Mouse (Mus musculus) naive thymus-derived CD4-positive, alpha-beta T cell, adult 2 months (primary cell): ENCODE results near the gene Cd244a.

ENCODE experiments used
- DNase-seq: peaks from one replicate; pipeline ENCODE4 v3.0.0-alpha.2; 2011; ENCODE audit warnings: low read depth

The Cd244a gene

DNA sequence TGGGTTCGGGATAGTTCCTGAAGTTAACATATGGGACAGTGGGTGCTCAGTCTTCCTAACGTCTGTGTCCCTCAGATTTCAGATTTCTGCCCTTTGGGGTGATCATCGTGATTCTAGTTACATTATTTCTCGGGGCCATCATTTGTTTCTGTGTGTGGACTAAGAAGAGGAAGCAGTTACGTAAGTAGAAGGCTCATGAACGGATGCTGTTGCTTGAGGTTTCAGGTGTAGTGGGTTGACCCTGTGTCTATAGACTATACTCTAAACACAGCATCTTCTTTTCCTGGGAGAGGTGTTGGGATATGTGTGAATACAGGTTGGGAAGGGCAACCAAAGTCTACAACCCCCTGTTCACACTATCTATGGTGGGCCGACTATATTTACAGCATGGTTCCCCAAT is 18.2 kb downstream of the Cd244a start:
- DNase-seq, result no peak

- no peak for DNase-seq
Observed at GRCm38 (mm10) chr1:171584584-171584983, 25.6 kb downstream of the Cd244a start.

- DNase-seq, result no peak
Observed at GRCm38 (mm10) chr1:171604686-171605085, 45.7 kb downstream of the Cd244a start.

- peak; percentile 52 for DNase-seq
Observed at GRCm38 (mm10) chr1:171606656-171607055, 47.7 kb downstream of the Cd244a start.

DNA sequence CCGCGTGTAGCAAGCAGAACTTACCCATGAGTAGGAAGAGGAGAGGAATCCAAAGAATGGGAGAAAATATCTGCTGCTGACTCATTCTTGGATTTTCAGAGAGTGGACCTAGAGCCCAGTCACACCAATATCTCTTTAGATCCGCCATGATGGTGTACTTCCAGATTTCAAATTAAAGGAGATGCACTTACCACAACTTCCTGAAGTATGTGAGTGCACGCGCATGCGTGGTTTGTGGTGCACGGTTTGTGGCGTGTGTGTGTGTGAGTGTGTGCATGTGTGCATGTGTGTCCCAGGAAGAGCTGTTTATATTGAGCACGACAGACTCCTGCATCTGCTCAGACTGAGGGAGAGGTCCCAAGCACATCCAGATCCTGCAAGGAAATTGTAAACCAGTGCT is 48.2 kb downstream of the Cd244a start, which contains the start of gene Ly9:
Gene Ly9, minus strand, starts transcription at position 235 of the 400 bp plus-strand sequence.
- DNase-seq, result peak; percentile 92

DNA sequence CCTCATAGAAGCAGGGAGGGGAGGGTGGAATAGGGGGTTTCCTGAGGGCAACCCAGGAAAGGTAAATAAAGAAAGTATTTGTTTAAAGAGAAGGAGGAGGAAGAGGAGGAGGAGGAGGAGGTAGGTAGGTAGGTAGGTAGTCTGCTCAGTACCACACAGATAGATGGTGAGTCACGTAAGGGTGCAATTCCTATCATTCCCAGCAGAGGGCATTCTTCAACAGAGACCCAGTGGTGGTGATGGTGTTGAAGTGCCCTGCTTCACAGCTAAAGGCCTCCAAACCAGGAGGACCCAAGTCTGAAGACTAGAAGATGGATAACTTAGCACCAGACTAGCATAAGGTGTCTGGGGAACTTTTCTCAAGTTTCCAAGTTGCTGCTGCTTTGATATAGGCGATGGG is 51.0 kb downstream of the Cd244a start:
- DNase-seq, result peak; percentile 70

GRCm38 (mm10) chr1:171610781-171611180 is 51.8 kb downstream of the Cd244a start:
- peak; percentile 67 for DNase-seq

GRCm38 (mm10) chr1:171613962-171614361 is 55.0 kb downstream of the Cd244a start:
- peak; percentile 70 for DNase-seq

DNA sequence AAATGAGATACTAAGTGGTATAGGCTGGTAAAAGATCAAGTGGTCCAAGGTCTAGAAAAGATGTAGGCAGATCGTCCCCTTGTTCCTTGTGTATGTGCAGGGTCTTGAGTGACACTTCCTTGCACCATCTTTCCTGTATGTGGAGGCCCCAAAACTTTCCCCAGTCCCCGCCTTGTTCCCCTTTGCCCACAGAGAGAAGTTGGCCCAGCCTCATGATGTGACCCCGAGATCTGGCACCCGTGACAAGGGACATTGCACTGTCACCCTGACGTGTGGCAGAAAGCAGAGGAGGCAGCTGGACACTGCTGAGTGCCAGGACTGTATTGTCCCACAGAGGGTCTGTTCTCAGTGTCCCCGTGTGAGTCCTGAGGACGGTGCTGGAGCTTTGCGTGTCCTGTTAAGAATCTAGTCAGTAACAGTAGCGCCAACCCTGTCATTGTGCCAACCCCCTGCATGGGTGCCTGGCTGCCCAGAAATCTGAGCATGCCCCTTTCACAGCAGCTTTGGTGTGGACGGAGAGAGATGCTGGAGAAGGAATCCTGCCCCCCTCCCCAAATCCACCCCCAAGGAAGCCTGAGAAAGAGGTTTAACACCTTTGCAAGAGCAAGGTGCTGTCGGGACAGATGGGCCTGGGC is 58.0 kb downstream of the Cd244a start:
- DNase-seq, result no peak

- DNase-seq, result peak; percentile 38
Observed at GRCm38 (mm10) chr1:171619001-171619400, 60.0 kb downstream of the Cd244a start.

DNA sequence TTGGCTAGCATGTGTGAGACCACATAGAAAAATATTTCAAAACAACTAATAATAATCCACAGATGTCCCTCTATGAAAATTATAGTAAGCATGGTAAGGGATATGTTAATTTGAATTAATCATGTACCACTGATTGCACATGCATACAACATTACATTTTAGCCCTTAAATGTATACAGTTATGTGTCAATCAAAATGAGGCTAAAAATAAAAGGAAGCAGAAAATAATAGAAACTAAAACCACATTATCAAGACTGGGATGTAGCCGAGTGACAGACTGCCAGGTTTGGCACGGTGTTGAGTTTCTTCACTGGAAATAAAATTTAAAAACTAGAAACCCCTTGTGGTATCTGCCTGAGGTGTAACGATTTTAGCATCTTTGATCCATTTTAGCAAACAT is 60.7 kb downstream of the Cd244a start:
- no peak for DNase-seq

DNA sequence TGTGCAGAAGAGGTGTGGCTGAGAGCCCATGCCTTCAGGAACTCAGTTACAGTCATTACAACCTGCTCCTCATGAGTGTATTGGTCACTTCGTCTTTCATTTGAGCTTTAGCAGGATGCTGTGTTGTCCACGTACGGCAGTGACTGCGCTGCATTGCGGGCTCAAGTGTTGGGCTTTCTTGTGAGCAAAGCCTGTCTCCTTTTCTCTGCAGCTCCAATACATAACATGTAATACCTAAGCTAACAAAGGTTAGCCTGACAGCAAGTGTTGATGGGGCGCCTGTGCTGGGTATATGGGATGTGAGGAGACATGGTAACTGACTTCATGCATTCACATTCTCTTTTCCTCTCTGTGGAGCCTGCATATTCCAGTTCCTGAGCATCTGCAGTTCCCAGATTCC is 61.1 kb downstream of the Cd244a start:
- no peak for DNase-seq

GRCm38 (mm10) chr1:171627801-171628200 is 68.8 kb downstream of the Cd244a start:
- peak; percentile 25 for DNase-seq

DNA sequence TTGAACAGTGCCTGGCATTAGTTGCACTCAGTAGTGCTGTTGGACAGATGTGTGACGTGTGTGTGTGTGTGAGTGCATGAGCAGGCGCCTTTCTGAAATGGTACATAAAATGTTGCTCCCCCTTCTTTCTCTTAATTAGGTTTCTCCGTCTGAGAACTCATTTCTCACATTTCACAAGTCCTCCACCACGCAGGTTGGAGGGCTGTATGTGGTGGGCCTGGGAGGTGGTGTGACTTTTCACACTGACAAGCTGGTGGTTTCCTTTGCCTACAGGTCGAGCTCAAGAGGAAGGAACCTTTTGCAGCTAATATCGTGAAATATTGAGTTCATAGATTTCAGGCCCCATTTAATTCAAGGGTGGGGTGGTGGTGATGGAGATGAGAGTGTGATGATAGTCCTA is 70.2 kb downstream of the Cd244a start:
- DNase-seq, result peak; percentile 20

DNA sequence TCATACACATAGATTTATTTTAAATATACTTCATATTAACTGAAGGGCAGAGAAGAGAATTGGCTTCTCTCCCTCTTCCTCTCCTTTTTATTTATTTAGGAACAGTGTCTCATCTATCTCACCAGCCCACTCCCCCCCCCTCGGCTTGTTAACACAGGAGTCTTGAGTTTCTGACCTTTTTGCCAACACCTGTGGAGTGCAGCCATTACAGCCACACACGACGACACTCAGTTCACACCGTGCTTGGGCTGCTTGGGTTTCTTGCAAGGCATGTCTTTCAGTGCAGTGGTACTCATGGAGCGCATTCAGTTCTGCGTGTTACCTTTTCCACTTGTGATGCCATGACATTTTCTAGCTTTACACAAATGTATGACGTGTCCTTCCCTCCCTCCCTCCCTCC is 71.0 kb downstream of the Cd244a start:
- DNase-seq, result no peak

- peak; percentile 12 for DNase-seq
Observed at GRCm38 (mm10) chr1:171630912-171631311, 71.9 kb downstream of the Cd244a start.

- DNase-seq, result peak; percentile 43
Observed at GRCm38 (mm10) chr1:171631447-171631846, 72.5 kb downstream of the Cd244a start.

DNA sequence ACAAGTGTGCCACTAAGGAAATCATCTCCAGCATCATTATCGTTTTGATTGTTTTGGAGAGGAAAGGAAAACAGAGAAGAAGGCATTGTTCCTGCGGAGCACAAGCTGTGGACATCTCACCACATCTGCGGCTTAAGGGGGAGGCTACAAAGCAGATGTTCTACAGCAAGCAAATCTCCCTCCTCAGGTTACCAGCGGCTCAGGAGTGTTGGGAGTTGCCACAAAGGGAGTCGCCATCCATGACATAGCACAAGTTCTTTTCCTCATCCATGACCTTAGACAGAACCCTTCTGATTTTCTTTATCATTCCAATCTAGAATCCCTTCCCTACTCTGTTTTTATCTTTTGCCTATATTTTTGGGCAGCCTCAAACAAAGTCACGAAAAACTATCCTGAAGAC is 76.7 kb downstream of the Cd244a start:
- no peak for DNase-seq

GRCm38 (mm10) chr1:171637101-171637500 is 78.1 kb downstream of the Cd244a start:
- DNase-seq, result no peak

GRCm38 (mm10) chr1:171638686-171639085 is 79.7 kb downstream of the Cd244a start:
- no peak for DNase-seq

DNA sequence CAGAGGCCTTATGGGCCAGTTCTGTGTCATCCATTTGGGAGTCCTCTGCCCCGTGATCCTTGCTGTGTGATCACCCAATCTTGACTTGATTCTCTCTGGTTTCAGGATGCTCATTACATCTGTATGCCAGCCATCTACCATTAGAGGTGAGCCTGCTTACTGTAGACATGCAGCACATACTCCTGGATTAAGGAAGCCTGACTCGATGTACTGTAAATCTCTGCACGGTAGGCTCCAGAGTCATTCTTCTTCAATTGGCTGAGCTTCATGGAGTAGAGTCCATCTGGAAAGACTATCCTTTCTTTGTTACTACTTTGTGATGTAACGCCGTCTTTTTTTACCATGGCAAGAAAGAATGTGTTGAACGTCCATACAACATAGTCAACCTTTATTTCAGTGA is 81.8 kb downstream of the Cd244a start:
- no peak for DNase-seq

GRCm38 (mm10) chr1:171643612-171644011 is 84.6 kb downstream of the Cd244a start:
- peak; percentile 83 for DNase-seq

DNA sequence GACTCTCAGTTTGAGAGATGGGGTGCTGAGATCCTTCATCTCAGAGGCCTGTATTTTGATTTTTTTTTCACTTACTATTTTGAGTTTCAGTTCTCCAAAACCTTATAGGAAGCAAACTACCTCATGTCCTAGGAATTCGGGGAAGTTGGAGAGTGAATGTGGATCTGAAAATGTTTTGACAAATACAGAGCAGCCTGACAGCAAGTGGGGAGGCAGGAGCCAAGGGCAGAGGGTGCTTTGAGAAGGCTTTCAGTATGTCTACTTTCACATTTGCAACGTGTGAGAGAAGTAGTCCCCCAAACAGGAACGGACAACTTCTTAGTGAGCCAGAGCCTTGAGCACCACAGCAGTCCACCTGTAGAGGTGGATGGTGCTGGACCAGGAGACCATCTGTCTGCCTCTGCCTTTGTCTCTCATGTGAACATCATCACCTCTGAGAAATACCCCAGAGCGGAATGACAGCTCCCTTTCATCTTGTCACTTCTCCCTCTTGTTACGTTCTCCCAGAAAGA is 87.5 kb downstream of the Cd244a start:
- no peak for DNase-seq

DNA sequence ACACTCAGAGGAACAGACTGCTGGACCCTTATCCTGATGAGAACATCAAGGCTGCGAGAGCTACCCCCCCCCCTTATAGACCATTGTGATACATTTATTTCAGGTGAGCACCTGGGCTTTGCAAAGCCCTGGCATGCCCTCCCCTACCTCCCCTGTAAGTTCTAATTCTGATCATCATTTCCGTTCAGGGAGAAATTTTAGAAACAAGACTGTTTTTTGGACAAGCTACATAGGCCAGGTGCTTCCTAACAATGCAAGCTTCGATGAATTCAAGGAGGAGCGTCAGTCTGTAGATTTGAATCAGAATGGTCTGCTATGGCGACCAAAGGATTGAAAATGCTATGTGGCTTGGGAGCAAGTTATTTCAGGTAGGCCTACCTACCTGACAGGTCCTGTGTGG is 88.7 kb downstream of the Cd244a start:
- DNase-seq, result no peak
